In genomic region chr11:88098021-88098729, GRCm38 (mm10) we compare ENCODE assay signal across 8 mouse cellular contexts. TPM values are rescaled to one million over a fixed set of nuclear protein-coding genes. Genes with fewer than 3 reads are reported as not detected.
DNase-seq lines count a peak whose midpoint lies in the region; ATAC-seq and TF ChIP-seq lines count a peak whose summit lies in the region.

Cuedc1 (plus strand) TSS chr11:88098058.

- peak within 1 kb of the TSS; percentile 90 for H3K27ac ChIP-seq in lung, postnatal 0 days (ENCODE audit: low read length)
- H3K27ac ChIP-seq in embryonic facial prominence, embryonic 14.5 days (replicated peaks; ENCODE audit: low read depth, low read length), result peak within 1 kb of the TSS; percentile 92
- H3K27ac ChIP-seq in limb, embryonic 13.5 days, result peak within 1 kb of the TSS; percentile 89

- H3K4me1 ChIP-seq in lung, postnatal 0 days (ENCODE audit: insufficient read depth, low read depth, low read length), result peaks cover 9% of the 10 kb centered on the region; the same call in 1 of the 2 replicates
- H3K4me1 ChIP-seq in embryonic facial prominence, embryonic 14.5 days (ENCODE audit: control insufficient read depth, insufficient read depth, low read length), result peaks cover 28% of the 10 kb centered on the region
- peaks cover 35% of the 10 kb centered on the region for H3K4me1 ChIP-seq in limb, embryonic 13.5 days

- H3K36me3 ChIP-seq in lung, postnatal 0 days (ENCODE audit: insufficient read depth, low read length), result no peaks in the 10 kb centered on the region
- no peaks in the 10 kb centered on the region for H3K36me3 ChIP-seq in embryonic facial prominence, embryonic 14.5 days (ENCODE audit: control insufficient read depth, insufficient read depth, low read length)
- H3K36me3 ChIP-seq in limb, embryonic 13.5 days, result peaks cover 6% of the 10 kb centered on the region

- peak within 1 kb of the TSS; percentile 77 for H3K4me3 ChIP-seq in lung, postnatal 0 days (ENCODE audit: low read depth, low read length)
- peak within 1 kb of the TSS; percentile 85 for H3K4me3 ChIP-seq in embryonic facial prominence, embryonic 14.5 days (ENCODE audit: low read depth, low read length)
- peak within 1 kb of the TSS; percentile 80 for H3K4me3 ChIP-seq in limb, embryonic 13.5 days

- H3K9ac ChIP-seq in lung, postnatal 0 days (replicated peaks; ENCODE audit: low read depth), result peak within 1 kb of the TSS; percentile 84
- H3K9ac ChIP-seq in embryonic facial prominence, embryonic 14.5 days (ENCODE audit: low read depth, low read length), result peak within 1 kb of the TSS; percentile 96
- peak within 1 kb of the TSS; percentile 94 for H3K9ac ChIP-seq in limb, embryonic 13.5 days

- no peak for TF ChIP-seq EP300 in lung, postnatal 0 days (IDR thresholded peaks at IDR 0.05)

- no peaks in the 10 kb centered on the region for H3K27me3 ChIP-seq in lung, postnatal 0 days (replicated peaks; ENCODE audit: insufficient read depth, low read length)
- no peaks in the 10 kb centered on the region for H3K27me3 ChIP-seq in embryonic facial prominence, embryonic 14.5 days (replicated peaks; ENCODE audit: control insufficient read depth, insufficient read depth, low read length)
- H3K27me3 ChIP-seq in limb, embryonic 13.5 days, result peaks cover 12% of the 10 kb centered on the region

- no peak for ATAC-seq in lung, postnatal 0 days
- no peak for ATAC-seq in embryonic facial prominence, embryonic 14.5 days (ENCODE audit: low read depth)
- ATAC-seq in limb, embryonic 13.5 days (ENCODE audit: low FRiP score, low read depth), result no peak
- no peak for ATAC-seq in granulocyte monocyte progenitor cell, adult 5-6 weeks (replicated peaks; ENCODE audit: poor library complexity, severe bottlenecking)

- intact Hi-C loops in heart, postnatal 10 days (cut with DNase I), result loop anchor here (5.0 kb wide), 1 partner anchor 64 kb away; no protein-coding TSS in a partner anchor

- WGBS in lung, postnatal 0 days, result 26% methylated on average over 17 of the region's 17 CpGs
- WGBS in embryonic facial prominence, embryonic 14.5 days, result 27% methylated on average over 17 of the region's 17 CpGs
- WGBS in limb, embryonic 13.5 days, result 28% methylated on average over 17 of the region's 17 CpGs

- H3K4me2 ChIP-seq in lung, postnatal 0 days (replicated peaks; ENCODE audit: low read depth, low read length), result peak within 1 kb of the TSS; percentile 96
- peak within 1 kb of the TSS; percentile 90 for H3K4me2 ChIP-seq in embryonic facial prominence, embryonic 14.5 days (ENCODE audit: low read depth, low read length)
- H3K4me2 ChIP-seq in limb, embryonic 13.5 days (replicated peaks), result peak within 1 kb of the TSS; percentile 85

- TF ChIP-seq CTCF in lung, postnatal 0 days (IDR thresholded peaks at IDR 0.05), result no peak

- H3K9me3 ChIP-seq in lung, postnatal 0 days (ENCODE audit: low read length), result no peaks in the 10 kb centered on the region
- no peaks in the 10 kb centered on the region for H3K9me3 ChIP-seq in embryonic facial prominence, embryonic 14.5 days (ENCODE audit: control insufficient read depth, low read length)
- no peaks in the 10 kb centered on the region for H3K9me3 ChIP-seq in limb, embryonic 13.5 days

- no peak for DNase-seq in lung, postnatal 0 days (ENCODE audit: low spot score)
- no peak for DNase-seq in lung, postnatal 14 days
- no peak for DNase-seq in embryonic facial prominence, embryonic 14.5 days (ENCODE audit: low spot score)
- peak in 1 of 2 experiments; percentile 21 for DNase-seq in heart, postnatal 10 days
- no peak for DNase-seq in right cerebral cortex, postnatal 25 days
- DNase-seq in thymus, adult 18-20 months, result no peak

RNA-seq across cellular contexts. Expression of gene Cuedc1, which starts in this region (rescaled TPM):
- polyA plus RNA-seq in lung, postnatal 0 days (2015; fragmentation: Nextera tagmentation; extraction: Ambion mirVana), result 14.6 TPM in 2 replicates
- polyA plus RNA-seq in embryonic facial prominence, embryonic 14.5 days (2014; fragmentation: Nextera tagmentation; extraction: Ambion mirVana), result 17.4 and 17.7 TPM in 2 replicates
- total RNA-seq in heart, postnatal 10 days (2021), result 10 to 100 TPM; 45.6 to 48.4 TPM
- polyA plus RNA-seq in limb, embryonic 13.5 days (2015; fragmentation: Nextera tagmentation; extraction: Ambion mirVana), result 37.2 and 37.7 TPM in 2 replicates
- total RNA-seq in granulocyte monocyte progenitor cell, adult 5-6 weeks (2014; fragmentation: Nextera tagmentation), result 0.92 and 1.1 TPM in 2 replicates
- 1.5 and 1.6 TPM in 2 replicates for total RNA-seq in granulocyte monocyte progenitor cell, adult 5-6 weeks (2017)

Comparison
In these comparisons a context has a peak if more than half of its experiments do, and no peak if none do; other contexts are left out.
1. RNA of gene Cuedc1 (total RNA-seq): 45.6 to 48.4 TPM in heart, postnatal 10 days; 0.92 to 1.6 TPM in granulocyte monocyte progenitor cell, adult 5-6 weeks; every median in the first group is over 10 times any median in the second.
2. Peak in every context shown above with its lines, with median percentiles within 50 percentile points of each other: H3K27ac ChIP-seq, H3K4me2 ChIP-seq, H3K4me3 ChIP-seq and H3K9ac ChIP-seq.